21 mouse cellular contexts compared by ENCODE assay signal in genomic region chr6:47963051-47963450, GRCm38 (mm10). TPM values are rescaled to one million over a fixed set of nuclear protein-coding genes. Genes with fewer than 3 reads are reported as not detected.
DNase-seq lines count a peak whose midpoint lies in the region; ATAC-seq lines count a peak whose summit lies in the region.
"Had no signal": no experiment of that assay in that cellular context is flagged by ENCODE, and none has a peak within 500 bp of the region (broad histone marks: within the 10 kb centered on the region; RNA-seq: fewer than 3 reads in every experiment).

No protein-coding gene starts in this region.

- H3K27me3 ChIP-seq in kidney, embryonic 14.5 days (ENCODE audit: control insufficient read depth, insufficient read depth, low read length): no peaks in the 10 kb centered on the region
- H3K27me3 ChIP-seq: embryonic facial prominence, embryonic 12.5 days; hindbrain, embryonic 12.5 days; limb, embryonic 13.5 days; liver, embryonic 15.5 days had no signal

- no peaks in the 10 kb centered on the region for H3K9me3 ChIP-seq in kidney, embryonic 14.5 days (ENCODE audit: control insufficient read depth, low read length)
- H3K9me3 ChIP-seq: embryonic facial prominence, embryonic 12.5 days; heart, embryonic 10.5 days; hindbrain, embryonic 12.5 days; limb, embryonic 13.5 days; liver, embryonic 15.5 days had no signal

- H3K4me1 ChIP-seq in kidney, embryonic 14.5 days (ENCODE audit: control insufficient read depth, insufficient read depth, low read length): no peaks in the 10 kb centered on the region
- H3K4me1 ChIP-seq: embryonic facial prominence, embryonic 12.5 days; heart, embryonic 10.5 days; hindbrain, embryonic 12.5 days; limb, embryonic 13.5 days; liver, embryonic 15.5 days had no signal

- H3K4me2 ChIP-seq in kidney, embryonic 14.5 days (replicated peaks; ENCODE audit: low read depth, low read length): no peak overlapping the region
- H3K4me2 ChIP-seq: embryonic facial prominence, embryonic 12.5 days; hindbrain, embryonic 12.5 days; limb, embryonic 13.5 days; liver, embryonic 15.5 days had no signal

- no peak overlapping the region for H3K9ac ChIP-seq in kidney, embryonic 14.5 days (ENCODE audit: low read depth, low read length)
- H3K9ac ChIP-seq: embryonic facial prominence, embryonic 12.5 days; forebrain, postnatal 0 days; hindbrain, embryonic 12.5 days; limb, embryonic 13.5 days; liver, embryonic 15.5 days had no signal

- ATAC-seq in kidney, embryonic 14.5 days (ENCODE audit: low FRiP score, low TSS enrichment): no peak
- ATAC-seq: forebrain, postnatal 0 days; inflammation-experienced regulatory T-cells, adult 6 months; lung, postnatal 0 days had no signal

- no peak overlapping the region for H3K4me3 ChIP-seq in kidney, embryonic 14.5 days (ENCODE audit: low read length)
- H3K4me3 ChIP-seq: embryonic facial prominence, embryonic 12.5 days; heart, embryonic 10.5 days; hindbrain, embryonic 12.5 days; limb, embryonic 13.5 days; liver, embryonic 15.5 days had no signal

- H3K27ac ChIP-seq in kidney, embryonic 14.5 days (ENCODE audit: low read depth, low read length): no peak overlapping the region
- H3K27ac ChIP-seq: embryonic facial prominence, embryonic 12.5 days; heart, embryonic 10.5 days; hindbrain, embryonic 12.5 days; limb, embryonic 13.5 days; liver, embryonic 15.5 days had no signal

- WGBS in kidney, embryonic 14.5 days: 83% methylated on average over 7 of the region's 7 CpGs

- DNase-seq in adrenal gland, adult (ENCODE audit: inconsistent age in 2 of 2, low spot score in 1 of 2): peak; percentile 77 to 79
- no peak for DNase-seq in adrenal gland, adult 18-20 months (ENCODE audit: low spot score in 2 of 2)
- peak; percentile 41 for DNase-seq in layer of hippocampus, adult 9-11 months
- no peak for DNase-seq in layer of hippocampus, adult 9-10 months (ENCODE audit: low spot score)
- peak; percentile 79 for DNase-seq in 3T3-L1 (ENCODE audit: low read depth, low spot score)
- DNase-seq in adrenal gland, adult 8-10 months: peak; percentile 60
- no peak for DNase-seq in natural killer cell, adult 2 months (ENCODE audit: low spot score in 2 of 2)
- DNase-seq: cerebellum, adult 9-10 months; forebrain, postnatal 0 days; gastrocnemius, postnatal 36 days; heart, postnatal 10 days; layer of hippocampus, postnatal 36 days; thymus, postnatal 4 days had no signal

- peaks cover 42% of the 10 kb centered on the region for H3K36me3 ChIP-seq in kidney, embryonic 14.5 days (ENCODE audit: control insufficient read depth, insufficient read depth, low read length)

RNA-seq across cellular contexts. Expression of gene Zfp956, which starts 9.9 kb away (rescaled TPM):
- total RNA-seq in adrenal gland, adult 18-20 months (2021): 1 to 10 TPM; 5.1 to 5.7 TPM
- total RNA-seq in adrenal gland, adult 8-10 months (2022): 10 to 100 TPM in 2 of 4 experiments, 1 to 10 TPM in 2; 7.6 to 16.1 (median 11.7) TPM
- 6.6 and 8.2 TPM in 2 replicates for polyA plus RNA-seq in kidney, embryonic 14.5 days (2014; fragmentation: Nextera tagmentation; extraction: Ambion mirVana)

RNA-seq across cellular contexts. Expression of gene Zfp212, which starts 42.8 kb away (rescaled TPM):
- total RNA-seq in adrenal gland, adult 18-20 months (2021): 10 to 100 TPM; 12.8 to 15.0 TPM
- total RNA-seq in adrenal gland, adult 8-10 months (2022): 10 to 100 TPM; 17.0 to 25.4 (median 19.0) TPM
- 11.6 and 15.3 TPM in 2 replicates for polyA plus RNA-seq in kidney, embryonic 14.5 days (2014; fragmentation: Nextera tagmentation; extraction: Ambion mirVana)

Comparison
In these comparisons a context has a peak if more than half of its experiments do, and no peak if none do; other contexts are left out.
1. DNase-seq: peak in adrenal gland, adult (2 of 2), layer of hippocampus, adult 9-11 months (single experiment), 3T3-L1 (single experiment) and adrenal gland, adult 8-10 months (single experiment); none in adrenal gland, adult 18-20 months (0 of 2), layer of hippocampus, adult 9-10 months (single experiment) and natural killer cell, adult 2 months (0 of 2).